Mouse (Mus musculus) embryonic fibroblast, embryonic 13.5 days (primary cell): Measurements from ENCODE around the gene Il24.

Experiments
- CTCF ChIP-seq: IDR thresholded peaks from 2 replicates; pipeline ENCODE4 v1.5.1; 2011; ENCODE audit warnings: mild to moderate bottlenecking, control low read depth, low read length, moderate library complexity, borderline replicate concordance; ENCODE audit not compliant: insufficient read depth
- POLR2A ChIP-seq: IDR thresholded peaks from 2 replicates; pipeline ENCODE4 v1.6.1; 2011; ENCODE audit warnings: low read depth, mild to moderate bottlenecking, control low read depth, low read length, moderate library complexity

DNA sequence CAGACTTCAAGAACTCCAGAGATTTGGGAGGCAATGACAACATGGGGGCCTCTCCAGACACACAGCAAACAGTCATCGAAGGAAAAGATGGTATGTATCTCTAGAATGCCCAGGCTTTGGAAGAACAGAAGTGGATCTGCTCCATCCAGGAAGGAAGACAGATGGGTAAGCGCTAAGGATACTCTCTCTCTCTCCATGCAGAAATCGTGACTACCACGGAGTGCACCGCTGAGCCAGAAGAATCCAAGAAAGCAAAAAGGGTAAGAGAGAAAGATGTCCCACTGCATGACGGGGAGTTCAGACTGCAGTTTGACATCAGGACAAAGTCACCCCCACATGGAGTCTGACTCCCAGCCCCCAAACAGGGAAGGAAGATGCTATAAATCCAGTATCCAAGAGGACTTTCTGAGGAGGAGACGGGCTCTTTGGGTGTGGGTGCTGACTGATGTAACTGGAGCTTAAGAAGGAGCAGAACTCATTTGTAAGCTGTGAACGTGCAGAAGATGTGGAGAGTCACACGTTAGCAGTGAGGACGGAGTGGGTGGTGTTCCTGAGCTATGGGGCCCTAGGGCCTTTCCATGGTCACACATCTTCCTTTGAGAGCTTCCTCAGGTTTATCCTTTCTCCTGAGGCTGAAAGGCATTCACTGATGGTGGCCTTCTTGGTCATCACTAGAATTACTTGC is 37.6 kb downstream of the Il24 start:
- TF ChIP-seq CTCF: no peak
- TF ChIP-seq POLR2A: no peak
